Mouse (Mus musculus) liver, embryonic 14 days (tissue): Measurements from ENCODE around the gene Gm28961. TPM values are rescaled to one million over a fixed set of nuclear protein-coding genes. Genes with fewer than 3 reads are reported as not detected.

Experiments
- polyA plus RNA-seq: library from polyadenylated mRNA; depleted of rRNA; stranded (reverse); fragments of >200 nt; gene quantifications from 2 replicates; pipeline ENCODE4 v1.2.3, GENCODE M21; 2012; rRNA removed

The Gm28961 gene
- polyA plus RNA-seq = not detected in 2 replicates

GRCm38 (mm10) chrY:57705397-57705796 is at the start of gene Gm28961:
Gene Gm28961 (plus strand): TSS chrY:57705697.

Other genes with a start within 250 kb of the Gm28961 start
- gene Gm21943, start 172.0 kb upstream of the Gm28961 start, polyA plus RNA-seq = not detected in 2 replicates